Mouse (Mus musculus): Measurements from ENCODE around the gene Cep112. TPM values are rescaled to one million over a fixed set of nuclear protein-coding genes. Genes with fewer than 3 reads are reported as not detected.

Gene Cep112
- polyA plus RNA-seq, 1 experiment from 2014 or later = 1.3 TPM

DNA sequence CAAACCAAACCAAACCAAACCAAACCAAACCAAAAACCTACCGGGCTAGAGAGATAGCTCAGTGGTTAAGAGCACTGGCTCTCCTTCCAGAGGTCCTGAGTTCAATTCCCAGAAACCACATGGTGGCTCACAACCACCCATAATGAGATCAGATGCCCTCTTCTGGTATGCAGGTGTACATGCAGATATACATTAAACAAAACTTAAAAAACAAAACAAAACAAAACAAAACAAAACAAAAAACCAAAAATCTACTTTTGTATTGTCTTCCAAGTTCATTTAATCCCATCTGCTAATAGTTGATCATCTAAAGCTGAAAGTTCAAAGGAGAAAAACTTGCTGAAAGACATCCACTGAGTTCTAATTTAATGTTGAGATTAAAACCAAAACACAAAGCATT is 8.6 kb upstream of the Cep112 start:
- H3K9me3 ChIP-seq (replicated peaks) = no peaks in the 10 kb centered on the region
- no peak overlapping the region for H3K4me2 ChIP-seq
- WGBS (ENCODE audit: insufficient replicate concordance) = 78% methylated on average over 1 of the region's 1 CpGs
- H3K4me1 ChIP-seq (replicated peaks) = no peaks in the 10 kb centered on the region
- no peak overlapping the region for H3K27ac ChIP-seq (replicated peaks)
- H3K27me3 ChIP-seq = no peaks in the 10 kb centered on the region
- no peak for ATAC-seq (ENCODE audit: insufficient read depth)
- no peak overlapping the region for H3K9ac ChIP-seq
- H3K36me3 ChIP-seq (replicated peaks) = 0 out of 2 replicates have a peak, but pooled peaks cover 3% of the 10 kb centered on the region
- no peak overlapping the region for H3K4me3 ChIP-seq (replicated peaks)

DNA sequence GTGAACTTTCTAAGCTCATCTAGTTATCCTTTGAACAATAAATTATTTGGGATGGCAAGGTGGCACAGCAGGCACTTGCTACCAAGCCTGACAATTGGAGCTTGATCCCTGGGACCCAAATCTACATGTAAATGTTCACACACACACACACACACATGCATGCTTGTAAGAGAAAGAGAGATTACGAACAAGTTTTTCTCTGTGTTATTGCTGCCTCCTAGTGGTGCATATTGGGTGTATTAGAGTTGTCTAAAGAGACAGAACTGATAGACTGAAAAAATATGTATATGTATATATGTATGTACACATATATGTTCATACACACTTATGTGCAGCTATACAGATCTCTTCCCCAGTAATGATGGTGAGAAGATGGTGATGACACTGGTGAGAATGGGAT is 6.5 kb upstream of the Cep112 start:
- Histone ChIP-seq H3K4me2 (no peak overlapping the region), H3K4me3 (replicated peaks) (no peak overlapping the region), H3K36me3 (replicated peaks) (0 out of 2 replicates have a peak, but pooled peaks cover under 1% of the 10 kb centered on the region), H3K9ac (no peak overlapping the region), H3K27me3 (peaks cover 7% of the 10 kb centered on the region; the same call in 1 of the 2 replicates), H3K27ac (replicated peaks) (no peak overlapping the region), H3K4me1 (replicated peaks) (no peaks in the 10 kb centered on the region), H3K9me3 (replicated peaks) (no peaks in the 10 kb centered on the region)
- ATAC-seq (ENCODE audit: insufficient read depth) = no peak
- 25% methylated on average over 1 of the region's 1 CpGs for WGBS (ENCODE audit: insufficient replicate concordance)

- no peak for ATAC-seq (ENCODE audit: insufficient read depth)
- H3K9me3 ChIP-seq (replicated peaks) = no peaks in the 10 kb centered on the region
- 64% methylated on average over 6 of the region's 6 CpGs for WGBS (ENCODE audit: insufficient replicate concordance)
- H3K4me2 ChIP-seq = no peak overlapping the region
- no peak overlapping the region for H3K27ac ChIP-seq (replicated peaks)
- no peak overlapping the region for H3K9ac ChIP-seq
- no peaks in the 10 kb centered on the region for H3K4me1 ChIP-seq (replicated peaks)
- peaks cover 12% of the 10 kb centered on the region; the same call in 1 of the 2 replicates for H3K27me3 ChIP-seq
- H3K36me3 ChIP-seq (replicated peaks) = no peaks in the 10 kb centered on the region
- no peak overlapping the region for H3K4me3 ChIP-seq (replicated peaks)
These were observed 5.8 kb upstream of the Cep112 start for GRCm38 (mm10) chr11:108419242-108419641.

DNA sequence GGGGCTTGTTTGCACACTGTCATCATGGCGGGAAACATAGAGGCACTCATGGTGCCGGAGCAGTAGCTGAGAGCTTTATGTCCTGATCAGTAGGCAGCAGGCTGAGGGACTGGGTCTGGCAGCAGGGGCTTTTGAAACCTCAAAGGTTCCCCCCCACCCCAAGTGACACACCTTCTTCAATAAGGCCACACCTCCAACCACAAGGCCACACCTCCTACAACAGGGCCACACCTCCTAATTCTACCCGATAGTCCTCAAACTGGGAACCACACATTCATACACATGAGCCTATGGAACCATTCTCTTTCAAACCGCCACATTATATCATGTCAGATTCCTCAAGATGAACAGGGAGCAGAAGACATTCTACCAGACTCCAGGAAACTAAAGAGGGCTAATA is 4.2 kb upstream of the Cep112 start:
- Histone ChIP-seq H3K27me3 (peaks cover 26% of the 10 kb centered on the region), H3K9ac (no peak overlapping the region), H3K9me3 (replicated peaks) (no peaks in the 10 kb centered on the region), H3K4me2 (no peak overlapping the region), H3K27ac (replicated peaks) (no peak overlapping the region), H3K4me1 (replicated peaks) (peaks cover 8% of the 10 kb centered on the region), H3K36me3 (replicated peaks) (no peaks in the 10 kb centered on the region), H3K4me3 (replicated peaks) (no peak overlapping the region)
- no peak for ATAC-seq (ENCODE audit: insufficient read depth)
- WGBS (ENCODE audit: insufficient replicate concordance) = 48% methylated on average over 4 of the region's 4 CpGs

- Histone ChIP-seq H3K9me3 (replicated peaks) (no peaks in the 10 kb centered on the region), H3K4me3 (replicated peaks) (no peak overlapping the region), H3K9ac (no peak overlapping the region), H3K4me2 (no peak overlapping the region), H3K27ac (replicated peaks) (no peak overlapping the region), H3K4me1 (replicated peaks) (peaks cover 8% of the 10 kb centered on the region), H3K36me3 (replicated peaks) (no peaks in the 10 kb centered on the region), H3K27me3 (peaks cover 35% of the 10 kb centered on the region)
- no peak for ATAC-seq (ENCODE audit: insufficient read depth)
- WGBS (ENCODE audit: insufficient replicate concordance) = 59% methylated on average over 7 of the region's 7 CpGs
These were observed 1.8 kb upstream of the Cep112 start for GRCm38 (mm10) chr11:108423221-108423620.

DNA sequence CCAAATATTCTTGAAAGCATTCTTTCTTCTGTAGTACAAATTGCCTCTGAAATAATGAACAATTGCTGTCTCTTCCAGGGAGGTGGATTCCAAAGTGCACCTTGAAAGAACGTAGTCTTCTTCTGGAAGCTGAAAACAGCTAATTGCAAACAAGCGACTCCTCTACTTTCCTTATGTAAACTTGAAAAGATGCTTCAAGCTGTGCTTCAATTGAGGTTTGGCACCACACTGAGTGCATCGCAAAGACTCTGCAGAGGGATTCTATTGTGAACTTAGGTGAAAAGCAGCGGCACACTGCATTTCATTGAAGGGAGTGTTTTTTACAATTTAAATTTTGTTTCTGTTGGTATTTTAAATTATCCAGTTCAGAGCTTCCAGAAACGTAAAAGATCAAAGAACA is 881 bp upstream of the Cep112 start:
- peak overlapping the region; percentile 73 for H3K4me2 ChIP-seq
- ATAC-seq (ENCODE audit: insufficient read depth) = no peak
- no peak overlapping the region for H3K4me3 ChIP-seq (replicated peaks)

DNA sequence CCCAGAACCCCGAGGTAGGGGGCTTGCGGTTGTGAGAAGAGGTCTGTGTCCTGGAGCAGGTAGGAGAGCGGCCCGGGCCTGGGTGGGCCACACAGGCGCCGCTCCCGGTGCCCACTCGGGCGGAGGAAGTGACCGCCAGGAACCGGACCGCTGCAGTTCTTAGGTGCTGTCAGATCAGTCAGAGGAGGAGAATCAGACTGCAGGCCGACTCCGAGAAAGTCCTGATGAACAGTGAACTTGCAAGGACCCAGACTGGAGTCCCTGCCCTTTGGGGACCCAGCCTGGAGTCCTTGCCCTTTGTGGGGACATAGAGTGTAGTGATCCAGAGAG is 565 bp downstream of the Cep112 start:
- H3K27me3 ChIP-seq = peaks cover 35% of the 10 kb centered on the region
- 10% methylated on average over 14 of the region's 14 CpGs for WGBS (ENCODE audit: insufficient replicate concordance)
- H3K36me3 ChIP-seq (replicated peaks) = no peaks in the 10 kb centered on the region
- H3K9ac ChIP-seq = peak overlapping the region; percentile 46
- peak overlapping the region; percentile 60 for H3K4me3 ChIP-seq (replicated peaks)
- H3K4me2 ChIP-seq = peak overlapping the region; percentile 73
- no peaks in the 10 kb centered on the region for H3K9me3 ChIP-seq (replicated peaks)
- ATAC-seq (ENCODE audit: insufficient read depth) = no peak
- H3K4me1 ChIP-seq (replicated peaks) = peaks cover 8% of the 10 kb centered on the region
- no peak overlapping the region for H3K27ac ChIP-seq (replicated peaks)

More for the DNA sequence above, 881 bp upstream of the Cep112 start:
- Histone ChIP-seq H3K9ac (no peak overlapping the region), H3K9me3 (replicated peaks) (no peaks in the 10 kb centered on the region), H3K36me3 (replicated peaks) (no peaks in the 10 kb centered on the region), H3K4me1 (replicated peaks) (peaks cover 8% of the 10 kb centered on the region), H3K27ac (replicated peaks) (no peak overlapping the region), H3K27me3 (peaks cover 35% of the 10 kb centered on the region)
- 25% methylated on average over 5 of the region's 5 CpGs for WGBS (ENCODE audit: insufficient replicate concordance)

- ATAC-seq (ENCODE audit: insufficient read depth) = no peak
- no peak overlapping the region for H3K4me3 ChIP-seq (replicated peaks)
- H3K4me1 ChIP-seq (replicated peaks) = peaks cover 8% of the 10 kb centered on the region
- WGBS (ENCODE audit: insufficient replicate concordance) = 66% methylated on average over 3 of the region's 3 CpGs
- peaks cover 35% of the 10 kb centered on the region for H3K27me3 ChIP-seq
- H3K36me3 ChIP-seq (replicated peaks) = no peaks in the 10 kb centered on the region
- no peak overlapping the region for H3K4me2 ChIP-seq
- no peak overlapping the region for H3K27ac ChIP-seq (replicated peaks)
- no peak overlapping the region for H3K9ac ChIP-seq
- H3K9me3 ChIP-seq (replicated peaks) = no peaks in the 10 kb centered on the region
These were observed 1.1 kb downstream of the Cep112 start for GRCm38 (mm10) chr11:108426086-108426485.

DNA sequence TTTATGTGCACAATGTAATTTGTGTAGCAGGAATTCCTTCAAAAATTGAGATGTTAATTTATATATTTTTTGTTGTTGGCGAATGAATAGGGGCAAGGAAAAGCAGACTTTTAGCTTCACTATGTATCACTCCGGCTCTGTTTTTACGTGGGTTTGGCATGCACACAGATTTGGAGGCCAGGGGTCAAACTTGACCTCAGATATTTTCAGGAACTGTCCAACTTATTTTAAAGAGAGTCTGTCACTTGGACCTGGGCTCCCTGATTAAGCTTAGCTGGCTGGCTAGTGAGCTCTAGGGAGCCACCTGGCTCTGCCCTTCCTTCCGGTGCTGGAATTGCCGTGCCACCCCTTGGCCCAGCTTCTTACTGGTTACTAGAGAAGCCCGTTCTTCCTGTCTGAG is 2.2 kb downstream of the Cep112 start:
- H3K36me3 ChIP-seq (replicated peaks) = no peaks in the 10 kb centered on the region
- H3K4me3 ChIP-seq (replicated peaks) = no peak overlapping the region
- 57% methylated on average over 6 of the region's 6 CpGs for WGBS (ENCODE audit: insufficient replicate concordance)
- H3K4me1 ChIP-seq (replicated peaks) = peaks cover 8% of the 10 kb centered on the region
- no peak overlapping the region for H3K27ac ChIP-seq (replicated peaks)
- peaks cover 35% of the 10 kb centered on the region for H3K27me3 ChIP-seq
- no peak overlapping the region for H3K9ac ChIP-seq
- no peak overlapping the region for H3K4me2 ChIP-seq
- no peaks in the 10 kb centered on the region for H3K9me3 ChIP-seq (replicated peaks)
- ATAC-seq (ENCODE audit: insufficient read depth) = no peak

- Histone ChIP-seq H3K9ac (no peak overlapping the region), H3K4me1 (replicated peaks) (peaks cover 8% of the 10 kb centered on the region), H3K9me3 (replicated peaks) (no peaks in the 10 kb centered on the region), H3K36me3 (replicated peaks) (no peaks in the 10 kb centered on the region), H3K4me3 (replicated peaks) (no peak overlapping the region), H3K4me2 (no peak overlapping the region), H3K27ac (replicated peaks) (no peak overlapping the region), H3K27me3 (peaks cover 23% of the 10 kb centered on the region)
- 49% methylated on average over 2 of the region's 2 CpGs for WGBS (ENCODE audit: insufficient replicate concordance)
- ATAC-seq (ENCODE audit: insufficient read depth) = no peak
These were observed 4.1 kb downstream of the Cep112 start for GRCm38 (mm10) chr11:108429076-108429475.

- H3K36me3 ChIP-seq (replicated peaks) = no peaks in the 10 kb centered on the region
- no peak overlapping the region for H3K4me2 ChIP-seq
- H3K4me3 ChIP-seq (replicated peaks) = no peak overlapping the region
- no peaks in the 10 kb centered on the region for H3K27me3 ChIP-seq
- H3K9me3 ChIP-seq (replicated peaks) = no peaks in the 10 kb centered on the region
- no peak for ATAC-seq (ENCODE audit: insufficient read depth)
- WGBS (ENCODE audit: insufficient replicate concordance) = 70% methylated on average over 11 of the region's 11 CpGs
- no peaks in the 10 kb centered on the region for H3K4me1 ChIP-seq (replicated peaks)
- no peak overlapping the region for H3K9ac ChIP-seq
- H3K27ac ChIP-seq (replicated peaks) = no peak overlapping the region
These were observed 19.0 kb downstream of the Cep112 start for GRCm38 (mm10) chr11:108443893-108444563.

DNA sequence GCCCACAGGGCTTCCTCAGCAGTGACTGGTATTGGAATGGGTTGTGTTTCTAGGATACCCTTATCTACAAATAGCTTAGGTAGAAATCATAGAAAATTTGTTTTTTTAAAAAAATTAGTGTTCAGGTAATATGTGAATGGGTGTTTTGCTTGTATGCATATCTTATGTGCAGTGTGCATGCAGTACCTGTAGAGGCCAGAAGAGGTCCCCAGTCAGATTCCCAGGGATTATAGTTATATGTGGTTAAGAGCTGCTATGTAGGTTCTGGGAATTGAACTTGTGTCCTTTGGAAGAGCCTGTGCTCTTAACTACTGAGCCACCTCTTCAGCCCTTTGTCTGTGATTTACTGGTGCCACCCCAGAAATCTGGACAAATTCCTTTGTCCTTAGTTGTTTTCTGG is 22.2 kb downstream of the Cep112 start:
- Histone ChIP-seq H3K9ac (no peak overlapping the region), H3K4me3 (replicated peaks) (no peak overlapping the region)
- no peak for ATAC-seq (ENCODE audit: insufficient read depth)

More for the DNA sequence above, 22.2 kb downstream of the Cep112 start:
- no peaks in the 10 kb centered on the region for H3K36me3 ChIP-seq (replicated peaks)
- H3K27ac ChIP-seq (replicated peaks) = no peak overlapping the region
- no peaks in the 10 kb centered on the region for H3K27me3 ChIP-seq
- no peak overlapping the region for H3K4me2 ChIP-seq
- H3K4me1 ChIP-seq (replicated peaks) = no peaks in the 10 kb centered on the region
- no peaks in the 10 kb centered on the region for H3K9me3 ChIP-seq (replicated peaks)

Data from liver, embryonic 15.5 days (tissue).